Comparison of ENCODE assay signal across 28 mouse cellular contexts in the genomic region with DNA sequence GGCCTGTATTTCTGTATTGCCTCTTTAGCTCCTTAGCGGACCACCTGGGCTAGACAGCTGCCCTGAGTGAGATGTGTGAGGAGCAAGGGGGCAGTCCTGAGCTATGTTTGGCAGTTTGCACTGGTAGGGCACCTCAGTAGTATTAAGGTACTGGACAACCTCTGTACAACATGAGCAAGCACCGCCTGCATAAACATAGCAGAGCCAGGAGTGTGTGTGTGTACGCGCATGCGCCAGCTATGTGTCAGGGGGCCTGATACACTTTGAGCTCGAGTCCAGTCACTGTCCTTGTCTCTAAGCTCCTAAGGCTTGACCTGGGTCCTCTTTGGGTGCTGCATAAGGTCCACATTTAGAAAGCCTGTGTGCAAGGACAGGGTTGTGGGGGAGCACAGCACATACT. TPM values are rescaled to one million over a fixed set of nuclear protein-coding genes. Genes with fewer than 3 reads are reported as not detected.
DNase-seq lines count a peak whose midpoint lies in the region; ATAC-seq and TF ChIP-seq lines count a peak whose summit lies in the region.
"Had no signal": no experiment of that assay in that cellular context is flagged by ENCODE, and none has a peak within 500 bp of the region (broad histone marks: within the 10 kb centered on the region; RNA-seq: fewer than 3 reads in every experiment).

No protein-coding gene starts in this region.

- 0 out of 2 replicates have a peak overlapping the region, but pooled peaks have one; percentile 2 for H3K27ac ChIP-seq in embryonic facial prominence, embryonic 15.5 days (replicated peaks)
- no peak overlapping the region for H3K27ac ChIP-seq in embryonic facial prominence, embryonic 10.5 days (replicated peaks)
- peak overlapping the region; percentile 95 for H3K27ac ChIP-seq in heart, embryonic 12.5 days (ENCODE audit: poor library complexity, severe bottlenecking)
- H3K27ac ChIP-seq in liver, postnatal 0 days (ENCODE audit: low read depth) = no peak overlapping the region
- H3K27ac ChIP-seq in heart, postnatal 0 days (ENCODE audit: low read depth) = peak overlapping the region; percentile 93
- H3K27ac ChIP-seq: midbrain, embryonic 15.5 days; stomach, embryonic 15.5 days had no signal

- H3K27me3 ChIP-seq in embryonic facial prominence, embryonic 15.5 days = no peaks in the 10 kb centered on the region
- H3K27me3 ChIP-seq in embryonic facial prominence, embryonic 10.5 days (replicated peaks; ENCODE audit: low read depth, poor library complexity, severe bottlenecking) = no peaks in the 10 kb centered on the region
- H3K27me3 ChIP-seq in heart, embryonic 12.5 days (replicated peaks) = no peaks in the 10 kb centered on the region
- no peaks in the 10 kb centered on the region for H3K27me3 ChIP-seq in liver, postnatal 0 days (ENCODE audit: insufficient read depth, low read length)
- no peaks in the 10 kb centered on the region for H3K27me3 ChIP-seq in heart, postnatal 0 days (ENCODE audit: control insufficient read depth, insufficient read depth, low read length)
- H3K27me3 ChIP-seq: midbrain, embryonic 15.5 days; stomach, embryonic 15.5 days had no signal

- H3K4me1 ChIP-seq in embryonic facial prominence, embryonic 15.5 days = peaks cover 42% of the 10 kb centered on the region
- peaks cover 32% of the 10 kb centered on the region for H3K4me1 ChIP-seq in embryonic facial prominence, embryonic 10.5 days
- peaks cover 65% of the 10 kb centered on the region for H3K4me1 ChIP-seq in heart, embryonic 12.5 days (replicated peaks)
- H3K4me1 ChIP-seq in liver, postnatal 0 days (ENCODE audit: insufficient read depth) = peaks cover 13% of the 10 kb centered on the region
- H3K4me1 ChIP-seq in heart, postnatal 0 days (ENCODE audit: control insufficient read depth, insufficient read depth) = peaks cover 51% of the 10 kb centered on the region

- no peak overlapping the region for H3K9ac ChIP-seq in embryonic facial prominence, embryonic 15.5 days
- peak overlapping the region; percentile 17; the same call in 1 of the 2 replicates for H3K9ac ChIP-seq in heart, embryonic 12.5 days
- no peak overlapping the region for H3K9ac ChIP-seq in liver, postnatal 0 days (replicated peaks)
- H3K9ac ChIP-seq in heart, postnatal 0 days (replicated peaks; ENCODE audit: low read depth, low read length) = no peak overlapping the region; the same call in 1 of the 2 replicates
- H3K9ac ChIP-seq: midbrain, embryonic 15.5 days; stomach, embryonic 15.5 days had no signal

- H3K4me3 ChIP-seq in embryonic facial prominence, embryonic 15.5 days (replicated peaks) = no peak overlapping the region
- H3K4me3 ChIP-seq in embryonic facial prominence, embryonic 10.5 days = no peak overlapping the region
- H3K4me3 ChIP-seq in heart, embryonic 12.5 days = 0 out of 2 replicates have a peak overlapping the region, but pooled peaks have one; percentile 27
- no peak overlapping the region for H3K4me3 ChIP-seq in liver, postnatal 0 days (ENCODE audit: low read depth, low read length)
- H3K4me3 ChIP-seq in heart, postnatal 0 days (ENCODE audit: low read depth, low read length) = no peak overlapping the region
- H3K4me3 ChIP-seq: megakaryocyte, embryonic 14.5 days; midbrain, embryonic 15.5 days; stomach, embryonic 15.5 days had no signal

- intact Hi-C loops in heart, postnatal 36 days (cut with DNase I) = no loop called here

- 90% methylated on average over 6 of the region's 6 CpGs for WGBS in embryonic facial prominence, embryonic 15.5 days
- whole genome bisulfite sequencing in embryonic facial prominence, embryonic 10.5 days = 93% methylated on average over 6 of the region's 6 CpGs
- WGBS in heart, embryonic 12.5 days = 72% methylated on average over 6 of the region's 6 CpGs
- WGBS in liver, postnatal 0 days (ENCODE audit: insufficient replicate concordance) = 71% methylated on average over 6 of the region's 6 CpGs
- 49% methylated on average over 6 of the region's 6 CpGs for WGBS in heart, postnatal 0 days

- no peak for TF ChIP-seq EP300 in liver, postnatal 0 days (IDR thresholded peaks at IDR 0.05; ENCODE audit: low read depth)
- TF ChIP-seq EP300 in heart, postnatal 0 days (IDR thresholded peaks at IDR 0.05; ENCODE audit: low read depth) = no peak

- no peak for ATAC-seq in embryonic facial prominence, embryonic 15.5 days (ENCODE audit: insufficient number of reproducible peaks, low FRiP score, low TSS enrichment, low read depth)
- ATAC-seq in heart, embryonic 12.5 days (ENCODE audit: insufficient number of reproducible peaks, low FRiP score) = no peak
- ATAC-seq in liver, postnatal 0 days = 0 out of 2 replicates have a peak, but pooled peaks have one; percentile 24
- no peak for ATAC-seq in heart, postnatal 0 days (ENCODE audit: insufficient read depth, low read depth)
- no peak for ATAC-seq in megakaryocyte-erythroid progenitor cell, adult 5-6 weeks (replicated peaks; ENCODE audit: low FRiP score, low TSS enrichment, poor library complexity, severe bottlenecking)
- ATAC-seq: activated CD4-positive, CD25-positive, alpha-beta regulatory T cell, adult 4 months; hindbrain, embryonic 16.5 days; intestine, embryonic 16.5 days; midbrain, embryonic 15.5 days had no signal

- TF ChIP-seq CTCF in liver, postnatal 0 days (IDR thresholded peaks at IDR 0.05; ENCODE audit: low read depth) = 0 out of 2 replicates have a peak, but pooled peaks have one; percentile 17
- TF ChIP-seq CTCF in heart, postnatal 0 days (IDR thresholded peaks at IDR 0.05; ENCODE audit: low read depth) = peak; percentile 16

- DNase-seq in embryonic facial prominence, embryonic 10.5 days (ENCODE audit: low spot score) = no peak
- DNase-seq in heart, postnatal 36 days = no peak
- no peak for DNase-seq in liver, postnatal 0 days
- DNase-seq in liver = no peak
- no peak for DNase-seq in heart, postnatal 0 days (ENCODE audit: low spot score)
- DNase-seq: adrenal gland, postnatal 14 days; cerebellum, adult 8-10 months; lung, adult 18-20 months; lung, postnatal 14 days; retina, postnatal 1 day had no signal

- H3K36me3 ChIP-seq in embryonic facial prominence, embryonic 15.5 days = peaks cover 31% of the 10 kb centered on the region
- H3K36me3 ChIP-seq in embryonic facial prominence, embryonic 10.5 days (replicated peaks) = peaks cover 44% of the 10 kb centered on the region
- H3K36me3 ChIP-seq in heart, embryonic 12.5 days = peaks cover 34% of the 10 kb centered on the region
- H3K36me3 ChIP-seq in liver, postnatal 0 days (replicated peaks; ENCODE audit: insufficient read depth, low read length) = peaks cover 5% of the 10 kb centered on the region; the same call in 1 of the 2 replicates
- peaks cover 24% of the 10 kb centered on the region for H3K36me3 ChIP-seq in heart, postnatal 0 days (replicated peaks; ENCODE audit: control insufficient read depth, insufficient read depth, low read length)

- no peak overlapping the region for H3K4me2 ChIP-seq in embryonic facial prominence, embryonic 15.5 days (replicated peaks)
- H3K4me2 ChIP-seq in heart, embryonic 12.5 days = peak overlapping the region; percentile 66
- H3K4me2 ChIP-seq in liver, postnatal 0 days (ENCODE audit: low read depth, low read length) = no peak overlapping the region
- peak overlapping the region; percentile 55 for H3K4me2 ChIP-seq in heart, postnatal 0 days (ENCODE audit: low read depth, low read length)
- H3K4me2 ChIP-seq: midbrain, embryonic 15.5 days had no signal

- H3K9me3 ChIP-seq in embryonic facial prominence, embryonic 15.5 days (replicated peaks) = no peaks in the 10 kb centered on the region
- H3K9me3 ChIP-seq in embryonic facial prominence, embryonic 10.5 days = no peaks in the 10 kb centered on the region
- H3K9me3 ChIP-seq in heart, embryonic 12.5 days (replicated peaks) = no peaks in the 10 kb centered on the region
- H3K9me3 ChIP-seq in liver, postnatal 0 days (ENCODE audit: low read length) = no peaks in the 10 kb centered on the region
- H3K9me3 ChIP-seq in heart, postnatal 0 days (replicated peaks; ENCODE audit: control insufficient read depth, low read length) = no peaks in the 10 kb centered on the region
- H3K9me3 ChIP-seq: G1E; megakaryocyte, embryonic 14.5 days; midbrain, embryonic 15.5 days; stomach, embryonic 15.5 days had no signal

RNA-seq across cellular contexts. Expression of gene Zdhhc8, which starts 4.3 kb away (rescaled TPM):
- 24.3 and 24.7 TPM in 2 replicates for polyA plus RNA-seq in embryonic facial prominence, embryonic 15.5 days (2015; fragmentation: Nextera tagmentation; extraction: Ambion mirVana)
- polyA plus RNA-seq in embryonic facial prominence, embryonic 10.5 days (2016; fragmentation: Nextera tagmentation; extraction: Ambion mirVana) = 15.5 and 17.9 TPM in 2 replicates
- polyA plus RNA-seq in heart, embryonic 12.5 days (2016; fragmentation: Nextera tagmentation; extraction: Ambion mirVana) = 29.5 and 33.0 TPM in 2 replicates
- total RNA-seq in heart, postnatal 36 days (2021) = 10 to 100 TPM; 19.7 to 21.5 TPM
- 1.3 and 1.6 TPM in 2 replicates for polyA plus RNA-seq in liver, postnatal 0 days (2015; fragmentation: Nextera tagmentation; extraction: Ambion mirVana)
- 27.7 and 47.0 TPM in 2 replicates for total RNA-seq in heart, postnatal 0 days (2014; rRNA removed; ENCODE audit: low replicate concordance)
- 15.4 and 16.4 TPM in 2 replicates for polyA plus RNA-seq in heart, postnatal 0 days (2015; fragmentation: Nextera tagmentation; extraction: Ambion mirVana)
- total RNA-seq in megakaryocyte-erythroid progenitor cell, adult 5-6 weeks (2014; fragmentation: Nextera tagmentation) = 3.1 and 4.8 TPM in 2 replicates
- total RNA-seq in megakaryocyte-erythroid progenitor cell, adult 5-6 weeks (2017) = 0.56 and 4.5 TPM in 2 replicates

RNA-seq across cellular contexts. Expression of gene Ccdc188, which starts 12.9 kb away (rescaled TPM):
- polyA plus RNA-seq in embryonic facial prominence, embryonic 15.5 days (2015; fragmentation: Nextera tagmentation; extraction: Ambion mirVana) = not detected in 2 replicates
- not detected in 2 replicates for polyA plus RNA-seq in embryonic facial prominence, embryonic 10.5 days (2016; fragmentation: Nextera tagmentation; extraction: Ambion mirVana)
- polyA plus RNA-seq in heart, embryonic 12.5 days (2016; fragmentation: Nextera tagmentation; extraction: Ambion mirVana) = 0.14 and 0.15 TPM in 2 replicates
- not detected for total RNA-seq in heart, postnatal 36 days (2021)
- polyA plus RNA-seq in liver, postnatal 0 days (2015; fragmentation: Nextera tagmentation; extraction: Ambion mirVana) = not detected in 2 replicates
- not detected in 2 replicates for total RNA-seq in heart, postnatal 0 days (2014; rRNA removed; ENCODE audit: low replicate concordance)
- not detected in 2 replicates for polyA plus RNA-seq in heart, postnatal 0 days (2015; fragmentation: Nextera tagmentation; extraction: Ambion mirVana)
- not detected in 2 replicates for total RNA-seq in megakaryocyte-erythroid progenitor cell, adult 5-6 weeks (2014; fragmentation: Nextera tagmentation)
- total RNA-seq in megakaryocyte-erythroid progenitor cell, adult 5-6 weeks (2017) = not detected in 2 replicates
- total RNA-seq: adrenal gland, postnatal 14 days; G1E; gastrocnemius, adult 8-10 months; hematopoietic stem cell, adult 5-6 weeks; layer of hippocampus, postnatal 25 days; left cerebral cortex, postnatal 25 days; liver, adult 2 months had no signal
- polyA plus RNA-seq: activated CD4-positive, CD25-positive, alpha-beta regulatory T cell, adult 4 months; embryonic facial prominence, embryonic 14.5 days; G1E; hindbrain, embryonic 16.5 days; intestine, embryonic 16.5 days; kidney, embryonic 14.5 days; large intestine, adult 2 months; liver, adult 2 months; stomach, embryonic 15.5 days had no signal

RNA-seq across cellular contexts. Expression of gene Trmt2a, which starts 17.9 kb away (rescaled TPM):
- 114 TPM in 2 replicates for polyA plus RNA-seq in embryonic facial prominence, embryonic 15.5 days (2015; fragmentation: Nextera tagmentation; extraction: Ambion mirVana)
- polyA plus RNA-seq in embryonic facial prominence, embryonic 10.5 days (2016; fragmentation: Nextera tagmentation; extraction: Ambion mirVana) = 116 and 120 TPM in 2 replicates
- 57.2 and 61.9 TPM in 2 replicates for polyA plus RNA-seq in heart, embryonic 12.5 days (2016; fragmentation: Nextera tagmentation; extraction: Ambion mirVana)
- 10 to 100 TPM; 16.1 to 19.8 TPM for total RNA-seq in heart, postnatal 36 days (2021)
- polyA plus RNA-seq in liver, postnatal 0 days (2015; fragmentation: Nextera tagmentation; extraction: Ambion mirVana) = 22.9 and 23.3 TPM in 2 replicates
- total RNA-seq in heart, postnatal 0 days (2014; rRNA removed; ENCODE audit: low replicate concordance) = 27.2 and 30.6 TPM in 2 replicates
- 31.6 and 33.9 TPM in 2 replicates for polyA plus RNA-seq in heart, postnatal 0 days (2015; fragmentation: Nextera tagmentation; extraction: Ambion mirVana)
- 162 and 237 TPM in 2 replicates for total RNA-seq in megakaryocyte-erythroid progenitor cell, adult 5-6 weeks (2014; fragmentation: Nextera tagmentation)
- 56.6 and 73.7 TPM in 2 replicates for total RNA-seq in megakaryocyte-erythroid progenitor cell, adult 5-6 weeks (2017)

RNA-seq across cellular contexts. Expression of gene Ranbp1, which starts 17.9 kb away (rescaled TPM):
- 450 and 466 TPM in 2 replicates for polyA plus RNA-seq in embryonic facial prominence, embryonic 15.5 days (2015; fragmentation: Nextera tagmentation; extraction: Ambion mirVana)
- polyA plus RNA-seq in embryonic facial prominence, embryonic 10.5 days (2016; fragmentation: Nextera tagmentation; extraction: Ambion mirVana) = 1,276 and 1,293 TPM in 2 replicates
- polyA plus RNA-seq in heart, embryonic 12.5 days (2016; fragmentation: Nextera tagmentation; extraction: Ambion mirVana) = 512 and 519 TPM in 2 replicates
- 10 to 100 TPM; 34.5 to 42.1 TPM for total RNA-seq in heart, postnatal 36 days (2021)
- 156 and 160 TPM in 2 replicates for polyA plus RNA-seq in liver, postnatal 0 days (2015; fragmentation: Nextera tagmentation; extraction: Ambion mirVana)
- 51.3 and 65.1 TPM in 2 replicates for total RNA-seq in heart, postnatal 0 days (2014; rRNA removed; ENCODE audit: low replicate concordance)
- polyA plus RNA-seq in heart, postnatal 0 days (2015; fragmentation: Nextera tagmentation; extraction: Ambion mirVana) = 210 and 213 TPM in 2 replicates
- 485 and 544 TPM in 2 replicates for total RNA-seq in megakaryocyte-erythroid progenitor cell, adult 5-6 weeks (2014; fragmentation: Nextera tagmentation)
- 572 and 765 TPM in 2 replicates for total RNA-seq in megakaryocyte-erythroid progenitor cell, adult 5-6 weeks (2017)

RNA-seq across cellular contexts. Expression of gene Gm49776, which starts 27.5 kb away (rescaled TPM):
- 2.5 TPM in 2 replicates for polyA plus RNA-seq in embryonic facial prominence, embryonic 15.5 days (2015; fragmentation: Nextera tagmentation; extraction: Ambion mirVana)
- 6.6 TPM in 1 of 2 replicates, not detected in the other for polyA plus RNA-seq in embryonic facial prominence, embryonic 10.5 days (2016; fragmentation: Nextera tagmentation; extraction: Ambion mirVana)
- polyA plus RNA-seq in heart, embryonic 12.5 days (2016; fragmentation: Nextera tagmentation; extraction: Ambion mirVana) = 1.2 and 1.7 TPM in 2 replicates
- total RNA-seq in heart, postnatal 36 days (2021) = not detected
- 1.1 TPM in 1 of 2 replicates, not detected in the other for polyA plus RNA-seq in liver, postnatal 0 days (2015; fragmentation: Nextera tagmentation; extraction: Ambion mirVana)
- total RNA-seq in heart, postnatal 0 days (2014; rRNA removed; ENCODE audit: low replicate concordance) = not detected in 2 replicates
- polyA plus RNA-seq in heart, postnatal 0 days (2015; fragmentation: Nextera tagmentation; extraction: Ambion mirVana) = 0.82 TPM in 1 of 2 replicates, not detected in the other
- total RNA-seq in megakaryocyte-erythroid progenitor cell, adult 5-6 weeks (2014; fragmentation: Nextera tagmentation) = not detected in 2 replicates
- 0.47 TPM in 1 of 2 replicates, not detected in the other for total RNA-seq in megakaryocyte-erythroid progenitor cell, adult 5-6 weeks (2017)
- total RNA-seq: adrenal gland, postnatal 14 days; G1E; gastrocnemius, adult 8-10 months; hematopoietic stem cell, adult 5-6 weeks; liver, adult 2 months had no signal
- polyA plus RNA-seq: activated CD4-positive, CD25-positive, alpha-beta regulatory T cell, adult 4 months; G1E; hindbrain, embryonic 16.5 days; intestine, embryonic 16.5 days; large intestine, adult 2 months; liver, adult 2 months; midbrain, embryonic 15.5 days had no signal

Comparison
In these comparisons a context has a peak if more than half of its experiments do, and no peak if none do; other contexts are left out.
1. H3K27ac ChIP-seq: peak in embryonic facial prominence, embryonic 15.5 days (single experiment), heart, embryonic 12.5 days (single experiment) and heart, postnatal 0 days (single experiment); none in embryonic facial prominence, embryonic 10.5 days (single experiment) and liver, postnatal 0 days (single experiment).
2. H3K4me2 ChIP-seq: peak in heart, embryonic 12.5 days (single experiment) and heart, postnatal 0 days (single experiment); none in embryonic facial prominence, embryonic 15.5 days (single experiment) and liver, postnatal 0 days (single experiment).